Mouse (Mus musculus): ENCODE results near the gene 1700017B05Rik.
"Not testable (repeated sequence)": the region's sequence is repeated elsewhere in the genome, so short reads cannot be mapped to it uniquely, and the experiment has no call there.

Gene 1700017B05Rik

GRCm38 (mm10) chr9:57261913-57262794 is at the start of gene 1700017B05Rik:
Gene 1700017B05Rik, minus strand, starts transcription at chr9:57262612.
- DNase-seq, result peak; percentile 59

- DNase-seq, result no peak
Observed at GRCm38 (mm10) chr9:57310895-57311294, 48.5 kb upstream of the 1700017B05Rik start.

GRCm38 (mm10) chr9:57309353-57309752 is 46.9 kb upstream of the 1700017B05Rik start:
- DNase-seq, result peak; percentile 25

GRCm38 (mm10) chr9:57307456-57307855 is 45.0 kb upstream of the 1700017B05Rik start:
- no peak for DNase-seq

- not testable (repeated sequence) for DNase-seq
Observed at GRCm38 (mm10) chr9:57304716-57305115, 42.3 kb upstream of the 1700017B05Rik start.

- DNase-seq, result no peak
Observed at GRCm38 (mm10) chr9:57304251-57304650, 41.8 kb upstream of the 1700017B05Rik start.

- no peak for DNase-seq
Observed at GRCm38 (mm10) chr9:57303356-57303755, 40.9 kb upstream of the 1700017B05Rik start.

- no peak for DNase-seq
Observed at GRCm38 (mm10) chr9:57300825-57301224, 38.4 kb upstream of the 1700017B05Rik start.

- no peak for DNase-seq
Observed at GRCm38 (mm10) chr9:57299790-57300477, 37.5 kb upstream of the 1700017B05Rik start.

- DNase-seq, result no peak
Observed at GRCm38 (mm10) chr9:57297938-57298337, 35.5 kb upstream of the 1700017B05Rik start.

GRCm38 (mm10) chr9:57296277-57296676 is 33.9 kb upstream of the 1700017B05Rik start:
- DNase-seq, result no peak

- no peak for DNase-seq
Observed at GRCm38 (mm10) chr9:57295666-57296065, 33.3 kb upstream of the 1700017B05Rik start.

- DNase-seq, result no peak
Observed at GRCm38 (mm10) chr9:57294905-57295304, 32.5 kb upstream of the 1700017B05Rik start.

- DNase-seq, result no peak
Observed at GRCm38 (mm10) chr9:57287183-57287582, 24.8 kb upstream of the 1700017B05Rik start.

- DNase-seq, result no peak
Observed at GRCm38 (mm10) chr9:57283311-57283710, 20.9 kb upstream of the 1700017B05Rik start.

GRCm38 (mm10) chr9:57282686-57283085 is 20.3 kb upstream of the 1700017B05Rik start:
- DNase-seq, result no peak

- no peak for DNase-seq
Observed at GRCm38 (mm10) chr9:57281549-57281948, 19.1 kb upstream of the 1700017B05Rik start.

- DNase-seq, result no peak
Observed at GRCm38 (mm10) chr9:57279441-57279840, 17.0 kb upstream of the 1700017B05Rik start.

GRCm38 (mm10) chr9:57278268-57278667 is 15.9 kb upstream of the 1700017B05Rik start:
- DNase-seq, result no peak

GRCm38 (mm10) chr9:57276311-57276710 is 13.9 kb upstream of the 1700017B05Rik start:
- no peak for DNase-seq

- no peak for DNase-seq
Observed at GRCm38 (mm10) chr9:57273805-57274494, 11.5 kb upstream of the 1700017B05Rik start.

- no peak for DNase-seq
Observed at GRCm38 (mm10) chr9:57272902-57273804, 10.7 kb upstream of the 1700017B05Rik start.

Data from cerebellum, adult 9-10 months (tissue).